Mouse (Mus musculus) midbrain, embryonic 14.5 days (tissue): ENCODE results near the gene Hoxc5. TPM values are rescaled to one million over a fixed set of nuclear protein-coding genes. Genes with fewer than 3 reads are reported as not detected.

Experiments used
- ATAC-seq: fragments of 200-750 bp; cut with Nextera tagmentation; 2 replicates; pipeline ENCODE4 v1.8.0; 2017; ENCODE audit warnings: moderate number of reproducible peaks, moderate library complexity; ENCODE audit not compliant: low FRiP score, low TSS enrichment
- DNase-seq: peaks from one replicate; pipeline ENCODE4 v3.0.0-alpha.2; 2015
- H3K27ac ChIP-seq: fragments of 300-500 bp; sonication (generic); replicated peaks from 2 replicates; pipeline ENCODE4 v1.5.1; 2014; ENCODE audit warnings: mild to moderate bottlenecking, low read depth, low read length, moderate library complexity
- H3K27me3 ChIP-seq: fragments of 300-500 bp; sonication (generic); 2 replicates; pipeline ENCODE4 v1.6.1; 2014; ENCODE audit warnings: low read length, control low read depth, mixed read lengths; ENCODE audit not compliant: control insufficient read depth, insufficient read depth
- H3K36me3 ChIP-seq: fragments of 300-500 bp; sonication (generic); 2 replicates; pipeline ENCODE4 v1.6.1; 2014; ENCODE audit warnings: low read length, control low read depth; ENCODE audit not compliant: control insufficient read depth, insufficient read depth
- H3K4me1 ChIP-seq: fragments of 300-500 bp; sonication (generic); 2 replicates; pipeline ENCODE4 v1.6.1; 2014; ENCODE audit warnings: mild to moderate bottlenecking, antibody characterized with exemption, low read length, control low read depth; ENCODE audit not compliant: control insufficient read depth, insufficient read depth
- H3K4me2 ChIP-seq: fragments of 300-500 bp; sonication (generic); 2 replicates; pipeline ENCODE4 v1.6.1; 2014; ENCODE audit warnings: mild to moderate bottlenecking, low read length, moderate library complexity
- H3K4me3 ChIP-seq: fragments of 300-500 bp; sonication (generic); replicated peaks from 2 replicates; pipeline ENCODE4 v1.5.1; 2014; ENCODE audit warnings: low read depth, low read length
- H3K9ac ChIP-seq: fragments of 300-500 bp; sonication (generic); replicated peaks from 2 replicates; pipeline ENCODE4 v1.6.1; 2014; ENCODE audit warnings: mild to moderate bottlenecking, low read length, moderate library complexity
- H3K9me3 ChIP-seq: fragments of 300-500 bp; sonication (generic); 2 replicates; pipeline ENCODE4 v1.6.1; 2016; ENCODE audit warnings: low read length, control low read depth, mixed read lengths; ENCODE audit not compliant: control insufficient read depth
- WGBS: fragments of 180-500 bp; shearing (Covaris S2); extraction: QIAGEN DNeasy Blood & Tissue Kit; methylation state at CpG from one replicate; pipeline ENCODE4 v1.1.7; 2014; 5-methylcytosine and 5-hydroxymethylcytosine counted together
- polyA plus RNA-seq: library from polyadenylated mRNA; unstranded; fragments of >200 nt; fragmentation: Nextera tagmentation; extraction: Ambion mirVana; gene quantifications from 2 replicates; pipeline ENCODE4 v1.2.1, GENCODE M21; 2014

Gene Hoxc5
- polyA plus RNA-seq, 1 experiment from 2014 or later = 0.12 TPM

- DNase-seq (no peak), ATAC-seq (no peak)
- H3K36me3 ChIP-seq = no peaks in the 10 kb centered on the region
- WGBS = 7% methylated on average over 10 of the region's 10 CpGs
- H3K27ac ChIP-seq = no peak overlapping the region
- H3K4me1 ChIP-seq = no peaks in the 10 kb centered on the region
- H3K4me2 ChIP-seq = no peak overlapping the region
- no peak overlapping the region for H3K9ac ChIP-seq
- no peaks in the 10 kb centered on the region for H3K9me3 ChIP-seq
- H3K4me3 ChIP-seq = no peak overlapping the region
- peaks cover 99% of the 10 kb centered on the region for H3K27me3 ChIP-seq
These were observed 71.6 kb downstream of the Hoxc5 start for GRCm38 (mm10) chr15:103038701-103039480.

GRCm38 (mm10) chr15:103039609-103040008, 72.4 kb downstream of the Hoxc5 start:
- Histone ChIP-seq H3K36me3 (no peaks in the 10 kb centered on the region), H3K27me3 (peaks cover 99% of the 10 kb centered on the region), H3K9ac (no peak overlapping the region), H3K4me2 (no peak overlapping the region), H3K9me3 (no peaks in the 10 kb centered on the region), H3K4me3 (no peak overlapping the region), H3K27ac (no peak overlapping the region), H3K4me1 (no peaks in the 10 kb centered on the region)
- DNase-seq = no peak
- ATAC-seq = no peak
- WGBS = 7% methylated on average over 3 of the region's 3 CpGs

GRCm38 (mm10) chr15:103040601-103041000, 73.4 kb downstream of the Hoxc5 start:
- DNase-seq (no peak), ATAC-seq (no peak)
- H3K27me3 ChIP-seq = peaks cover 99% of the 10 kb centered on the region
- no peak overlapping the region for H3K4me3 ChIP-seq
- no peak overlapping the region for H3K4me2 ChIP-seq
- 3% methylated on average over 12 of the region's 12 CpGs for WGBS
- H3K9me3 ChIP-seq = no peaks in the 10 kb centered on the region
- H3K9ac ChIP-seq = no peak overlapping the region
- H3K27ac ChIP-seq = no peak overlapping the region
- no peaks in the 10 kb centered on the region for H3K36me3 ChIP-seq
- H3K4me1 ChIP-seq = no peaks in the 10 kb centered on the region

GRCm38 (mm10) chr15:103041613-103042012, 74.4 kb downstream of the Hoxc5 start:
- peaks cover 98% of the 10 kb centered on the region for H3K27me3 ChIP-seq
- H3K36me3 ChIP-seq = no peaks in the 10 kb centered on the region
- DNase-seq = no peak
- no peaks in the 10 kb centered on the region for H3K9me3 ChIP-seq
- ATAC-seq = no peak
- H3K4me1 ChIP-seq = no peaks in the 10 kb centered on the region
- no peak overlapping the region for H3K9ac ChIP-seq
- WGBS = 9% methylated on average over 5 of the region's 5 CpGs
- H3K4me2 ChIP-seq = no peak overlapping the region
- no peak overlapping the region for H3K27ac ChIP-seq
- no peak overlapping the region for H3K4me3 ChIP-seq

GRCm38 (mm10) chr15:103042209-103042608, 75.0 kb downstream of the Hoxc5 start:
- Histone ChIP-seq H3K36me3 (no peaks in the 10 kb centered on the region), H3K4me2 (no peak overlapping the region), H3K4me3 (no peak overlapping the region), H3K27ac (no peak overlapping the region), H3K9me3 (no peaks in the 10 kb centered on the region), H3K4me1 (no peaks in the 10 kb centered on the region), H3K9ac (no peak overlapping the region), H3K27me3 (peaks cover 97% of the 10 kb centered on the region)
- no peak for ATAC-seq
- no peak for DNase-seq
- 0% methylated on average over 1 of the region's 1 CpGs for WGBS

GRCm38 (mm10) chr15:103051670-103052069, 84.4 kb downstream of the Hoxc5 start:
- Histone ChIP-seq H3K27me3 (peaks cover 86% of the 10 kb centered on the region), H3K4me2 (no peak overlapping the region), H3K4me1 (no peaks in the 10 kb centered on the region), H3K27ac (no peak overlapping the region), H3K4me3 (no peak overlapping the region), H3K9ac (no peak overlapping the region), H3K36me3 (no peaks in the 10 kb centered on the region), H3K9me3 (no peaks in the 10 kb centered on the region)
- ATAC-seq (no peak), DNase-seq (no peak)
- 81% methylated on average over 2 of the region's 2 CpGs for WGBS

- no peak overlapping the region for H3K27ac ChIP-seq
- no peaks in the 10 kb centered on the region for H3K9me3 ChIP-seq
- no peaks in the 10 kb centered on the region for H3K36me3 ChIP-seq
- ATAC-seq (no peak), DNase-seq (no peak)
- no peak overlapping the region for H3K4me3 ChIP-seq
- no peaks in the 10 kb centered on the region for H3K4me1 ChIP-seq
- H3K27me3 ChIP-seq = peaks cover 85% of the 10 kb centered on the region
- no peak overlapping the region for H3K9ac ChIP-seq
- no peak overlapping the region for H3K4me2 ChIP-seq
These were observed 86.0 kb downstream of the Hoxc5 start for GRCm38 (mm10) chr15:103053210-103053609.

GRCm38 (mm10) chr15:103056396-103056795, 89.2 kb downstream of the Hoxc5 start:
- DNase-seq (no peak), ATAC-seq (no peak)
- no peaks in the 10 kb centered on the region for H3K9me3 ChIP-seq
- no peaks in the 10 kb centered on the region for H3K4me1 ChIP-seq
- H3K27ac ChIP-seq = no peak overlapping the region
- peaks cover 88% of the 10 kb centered on the region for H3K27me3 ChIP-seq
- WGBS = 43% methylated on average over 2 of the region's 2 CpGs
- H3K4me3 ChIP-seq = no peak overlapping the region
- H3K9ac ChIP-seq = no peak overlapping the region
- H3K36me3 ChIP-seq = no peaks in the 10 kb centered on the region
- H3K4me2 ChIP-seq = no peak overlapping the region

GRCm38 (mm10) chr15:103058715-103059114, 91.5 kb downstream of the Hoxc5 start:
- Histone ChIP-seq H3K36me3 (no peaks in the 10 kb centered on the region), H3K4me3 (no peak overlapping the region), H3K4me2 (no peak overlapping the region), H3K4me1 (no peaks in the 10 kb centered on the region), H3K9me3 (no peaks in the 10 kb centered on the region), H3K9ac (no peak overlapping the region), H3K27me3 (peaks cover 94% of the 10 kb centered on the region), H3K27ac (no peak overlapping the region)
- ATAC-seq (no peak), DNase-seq (no peak)
- WGBS = 2% methylated on average over 12 of the region's 12 CpGs
